In the genomic region with DNA sequence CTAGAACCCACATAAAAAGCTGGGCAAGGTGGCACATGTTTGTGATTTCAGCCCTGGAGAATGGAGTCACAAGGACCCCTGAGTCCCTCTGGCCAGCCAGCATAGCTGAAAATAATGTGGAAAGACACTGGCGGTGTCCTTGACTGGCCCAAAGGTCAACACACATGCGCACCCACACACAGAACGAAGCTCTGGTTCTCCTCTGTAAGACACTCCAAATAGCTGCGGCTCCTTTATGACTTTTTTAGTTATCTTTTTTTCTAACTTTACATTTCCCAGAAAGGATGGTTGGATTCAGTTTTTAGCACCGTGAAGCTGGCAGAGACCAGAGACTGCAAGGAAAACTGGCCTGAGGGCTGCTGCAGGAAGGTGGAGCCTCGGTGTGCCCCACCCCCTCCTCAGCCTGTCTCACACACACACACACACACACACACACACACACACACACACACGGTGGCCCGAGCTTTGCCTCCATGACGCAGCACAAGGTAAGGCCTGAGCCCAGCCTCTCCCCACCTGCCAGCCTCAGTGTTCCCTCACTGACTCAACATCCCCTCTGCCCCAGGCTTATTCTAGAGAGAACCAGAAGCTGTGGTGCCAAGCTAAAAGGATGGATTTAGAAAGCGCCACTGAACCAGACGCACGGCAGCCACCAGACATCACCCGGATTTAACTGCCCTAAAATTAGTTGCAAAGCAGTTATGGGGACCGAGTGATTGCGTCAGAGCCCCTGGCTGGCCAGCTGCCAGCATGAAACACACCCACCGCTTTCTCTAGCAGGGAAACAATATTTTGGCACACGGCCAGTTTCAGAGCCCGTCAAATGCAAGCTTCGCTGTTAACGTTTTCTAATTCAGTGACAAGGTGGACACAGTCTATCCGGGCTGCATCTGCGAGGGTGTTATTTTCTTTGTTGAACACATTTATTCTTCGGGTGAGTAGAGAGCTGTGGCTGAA, we compare ENCODE assay signal across 8 mouse cellular contexts. TPM values are rescaled to one million over a fixed set of nuclear protein-coding genes. Genes with fewer than 3 reads are reported as not detected.
A peak's percentile ranks its signal among the peaks of the same experiment; 100 is the strongest.
DNase-seq lines count a peak whose midpoint lies in the region; ATAC-seq and TF ChIP-seq lines count a peak whose summit lies in the region.

No protein-coding gene starts in this region.

- peak; percentile 94 to 95 for DNase-seq in B cell, adult 2 months
- DNase-seq in heart, postnatal 14 days = peak; percentile 87
- peak; percentile 89 for DNase-seq in layer of hippocampus, adult 11-12 months (ENCODE audit: low spot score)

- peak; percentile 91 for ATAC-seq in forebrain, embryonic 15.5 days (replicated peaks)
- ATAC-seq in liver, embryonic 15.5 days (ENCODE audit: insufficient read depth) = peak; percentile 31; the same call in 1 of the 2 replicates
- ATAC-seq in neural tube, embryonic 12.5 days (ENCODE audit: low FRiP score, low read depth) = peak; percentile 77
- ATAC-seq in stomach, embryonic 15.5 days (ENCODE audit: insufficient read depth, low FRiP score, low read depth) = peak; percentile 62

- H3K9me3 ChIP-seq in forebrain, embryonic 15.5 days = no peaks in the 10 kb centered on the region
- no peaks in the 10 kb centered on the region for H3K9me3 ChIP-seq in liver, embryonic 15.5 days (replicated peaks)
- no peaks in the 10 kb centered on the region for H3K9me3 ChIP-seq in neural tube, embryonic 12.5 days
- no peaks in the 10 kb centered on the region for H3K9me3 ChIP-seq in stomach, embryonic 15.5 days

- peak overlapping the region; percentile 68 for H3K27ac ChIP-seq in bone marrow, adult 2 months (ENCODE audit: control insufficient read depth, insufficient read depth, low read depth, low read length, poor library complexity)
- peak overlapping the region; percentile 97 for H3K27ac ChIP-seq in forebrain, embryonic 15.5 days (replicated peaks)
- peak overlapping the region; percentile 33; the same call in 1 of the 2 replicates for H3K27ac ChIP-seq in liver, embryonic 15.5 days (replicated peaks)
- H3K27ac ChIP-seq in neural tube, embryonic 12.5 days = peak overlapping the region; percentile 53; the same call in 1 of the 2 replicates
- H3K27ac ChIP-seq in stomach, embryonic 15.5 days = peak overlapping the region; percentile 63

- intact Hi-C loops in heart, postnatal 14 days (cut with DNase I) = no loop called here

- H3K27me3 ChIP-seq in forebrain, embryonic 15.5 days = no peaks in the 10 kb centered on the region
- peaks cover 5% of the 10 kb centered on the region; the same call in 1 of the 2 replicates for H3K27me3 ChIP-seq in liver, embryonic 15.5 days
- no peaks in the 10 kb centered on the region for H3K27me3 ChIP-seq in neural tube, embryonic 12.5 days (replicated peaks)
- no peaks in the 10 kb centered on the region for H3K27me3 ChIP-seq in stomach, embryonic 15.5 days (replicated peaks)

- peak overlapping the region; percentile 39 for H3K4me2 ChIP-seq in forebrain, embryonic 15.5 days (replicated peaks)
- H3K4me2 ChIP-seq in liver, embryonic 15.5 days = peak overlapping the region; percentile 48
- H3K4me2 ChIP-seq in neural tube, embryonic 12.5 days (replicated peaks) = peak overlapping the region; percentile 48
- H3K4me2 ChIP-seq in stomach, embryonic 15.5 days = peak overlapping the region; percentile 43

- TF ChIP-seq POLR2A in bone marrow, adult 2 months (IDR thresholded peaks at IDR 0.05; ENCODE audit: borderline replicate concordance, control insufficient read depth, low read depth, low read length) = no peak

- H3K36me3 ChIP-seq in forebrain, embryonic 15.5 days = no peaks in the 10 kb centered on the region
- H3K36me3 ChIP-seq in liver, embryonic 15.5 days (replicated peaks) = no peaks in the 10 kb centered on the region
- no peaks in the 10 kb centered on the region; the same call in 1 of the 2 replicates for H3K36me3 ChIP-seq in neural tube, embryonic 12.5 days
- no peaks in the 10 kb centered on the region for H3K36me3 ChIP-seq in stomach, embryonic 15.5 days

- 16% methylated on average over 23 of the region's 23 CpGs for WGBS in bone marrow, adult 2 months
- 15% methylated on average over 23 of the region's 23 CpGs for WGBS in forebrain, embryonic 15.5 days
- 19% methylated on average over 23 of the region's 23 CpGs for WGBS in liver, embryonic 15.5 days (ENCODE audit: insufficient replicate concordance)
- 25% methylated on average over 23 of the region's 23 CpGs for WGBS in neural tube, embryonic 12.5 days
- 17% methylated on average over 23 of the region's 23 CpGs for WGBS in stomach, embryonic 15.5 days

- H3K4me1 ChIP-seq in bone marrow, adult 2 months (ENCODE audit: control insufficient read depth, insufficient read depth, low read length) = peaks cover 14% of the 10 kb centered on the region
- peaks cover 67% of the 10 kb centered on the region for H3K4me1 ChIP-seq in forebrain, embryonic 15.5 days
- peaks cover 35% of the 10 kb centered on the region for H3K4me1 ChIP-seq in liver, embryonic 15.5 days (replicated peaks)
- H3K4me1 ChIP-seq in neural tube, embryonic 12.5 days = peaks cover 41% of the 10 kb centered on the region
- peaks cover 48% of the 10 kb centered on the region for H3K4me1 ChIP-seq in stomach, embryonic 15.5 days

- TF ChIP-seq CTCF in bone marrow, adult 2 months (IDR thresholded peaks at IDR 0.05; ENCODE audit: control insufficient read depth, insufficient read depth, low read length) = no peak

- peak overlapping the region; percentile 2 for H3K4me3 ChIP-seq in bone marrow, adult 2 months (replicated peaks; ENCODE audit: control insufficient read depth, low read depth, low read length)
- peak overlapping the region; percentile 9 for H3K4me3 ChIP-seq in forebrain, embryonic 15.5 days
- H3K4me3 ChIP-seq in liver, embryonic 15.5 days (replicated peaks) = no peak overlapping the region
- 0 out of 2 replicates have a peak overlapping the region, but pooled peaks have one; percentile 0 for H3K4me3 ChIP-seq in neural tube, embryonic 12.5 days
- 0 out of 2 replicates have a peak overlapping the region, but pooled peaks have one; percentile 2 for H3K4me3 ChIP-seq in stomach, embryonic 15.5 days (replicated peaks)

- H3K9ac ChIP-seq in forebrain, embryonic 15.5 days (replicated peaks) = peak overlapping the region; percentile 25
- H3K9ac ChIP-seq in liver, embryonic 15.5 days = no peak overlapping the region
- H3K9ac ChIP-seq in neural tube, embryonic 12.5 days = peak overlapping the region; percentile 38
- H3K9ac ChIP-seq in stomach, embryonic 15.5 days = no peak overlapping the region

RNA-seq across cellular contexts. Expression of a gene that starts 11.2 kb away (rescaled TPM):
- polyA plus RNA-seq in bone marrow, adult 2 months (2011; ENCODE audit: insufficient read depth, insufficient read length, low replicate concordance, missing spikeins) = 2.4 and 6.7 TPM in 2 replicates
- polyA plus RNA-seq in forebrain, embryonic 15.5 days (2015; fragmentation: Nextera tagmentation; extraction: Ambion mirVana) = 32.0 and 37.1 TPM in 2 replicates
- 10 to 100 TPM; 46.6 to 48.3 TPM for total RNA-seq in heart, postnatal 14 days (2021)
- polyA plus RNA-seq in liver, embryonic 15.5 days (2015; fragmentation: Nextera tagmentation; extraction: Ambion mirVana) = 0.62 and 0.96 TPM in 2 replicates
- polyA plus RNA-seq in neural tube, embryonic 12.5 days (2016; fragmentation: Nextera tagmentation; extraction: Ambion mirVana) = 24.4 and 25.9 TPM in 2 replicates
- 8.3 and 9.7 TPM in 2 replicates for polyA plus RNA-seq in stomach, embryonic 15.5 days (2015; fragmentation: Nextera tagmentation; extraction: Ambion mirVana)

Comparison
In these comparisons a context has a peak if more than half of its experiments do, and no peak if none do; other contexts are left out.
1. H3K27ac ChIP-seq: peak in every context shown above with its lines; median percentile 97 in forebrain, embryonic 15.5 days; 68 in bone marrow, adult 2 months; 63 in stomach, embryonic 15.5 days; 53 in neural tube, embryonic 12.5 days; 33 in liver, embryonic 15.5 days.
2. ATAC-seq: peak in every context shown above with its lines; median percentile 91 in forebrain, embryonic 15.5 days; 77 in neural tube, embryonic 12.5 days; 62 in stomach, embryonic 15.5 days; 31 in liver, embryonic 15.5 days.
3. H3K9ac ChIP-seq: peak in forebrain, embryonic 15.5 days (single experiment) and neural tube, embryonic 12.5 days (single experiment); none in liver, embryonic 15.5 days (single experiment) and stomach, embryonic 15.5 days (single experiment).
4. Peak in every context shown above with its lines, with median percentiles within 50 percentile points of each other: DNase-seq and H3K4me2 ChIP-seq.